Mouse (Mus musculus) spleen, postnatal 36 days (tissue): ENCODE results near the gene Oxnad1.
A peak's percentile ranks its signal among the peaks of the same experiment; 100 is the strongest.

Source experiments
- DNase-seq, 2 experiments: peaks; one replicate each; pipeline ENCODE4 v3.0.0; 2022; ENCODE audit warnings: low spot score in 2 of 2, mixed read lengths in 1 of 2

Oxnad1 gene

DNA sequence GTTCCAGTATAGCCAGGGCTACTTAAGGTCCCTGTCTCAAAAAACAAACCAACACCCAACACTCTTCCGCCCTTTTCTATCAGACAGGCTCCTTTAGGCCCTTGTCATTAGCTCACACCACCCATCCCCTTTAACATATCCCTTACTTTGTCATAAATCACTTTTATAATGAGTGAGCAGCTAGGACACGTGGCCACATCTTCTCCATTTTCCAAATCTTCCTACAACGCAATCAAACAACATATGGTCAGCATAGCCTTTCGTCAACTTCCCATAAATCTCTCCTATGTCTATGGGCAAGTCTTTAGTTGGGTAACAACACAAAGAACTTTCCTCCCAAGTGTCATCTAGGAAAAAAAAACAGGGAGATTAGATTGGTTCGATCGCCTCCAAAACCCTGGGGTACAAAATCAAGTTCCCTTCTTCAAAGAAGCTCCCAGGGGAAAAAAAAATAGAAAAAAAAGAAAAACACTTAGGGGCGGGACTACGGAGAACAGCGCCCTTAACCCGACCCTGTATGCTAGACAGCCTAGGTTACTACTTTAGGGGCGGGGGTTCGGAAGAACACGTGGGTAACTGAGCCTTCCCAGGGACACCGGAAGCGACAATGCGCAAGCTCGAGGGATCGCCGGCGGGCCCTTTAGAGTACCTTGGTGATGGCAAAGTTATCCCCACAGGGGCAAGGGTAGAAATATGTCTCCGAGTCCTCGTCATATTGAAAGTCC lies at the start of gene Oxnad1:
Gene Oxnad1 (plus strand): TSS at position 614 of the 725 bp plus-strand sequence.
- peak; percentile 87 to 90 for DNase-seq

DNA sequence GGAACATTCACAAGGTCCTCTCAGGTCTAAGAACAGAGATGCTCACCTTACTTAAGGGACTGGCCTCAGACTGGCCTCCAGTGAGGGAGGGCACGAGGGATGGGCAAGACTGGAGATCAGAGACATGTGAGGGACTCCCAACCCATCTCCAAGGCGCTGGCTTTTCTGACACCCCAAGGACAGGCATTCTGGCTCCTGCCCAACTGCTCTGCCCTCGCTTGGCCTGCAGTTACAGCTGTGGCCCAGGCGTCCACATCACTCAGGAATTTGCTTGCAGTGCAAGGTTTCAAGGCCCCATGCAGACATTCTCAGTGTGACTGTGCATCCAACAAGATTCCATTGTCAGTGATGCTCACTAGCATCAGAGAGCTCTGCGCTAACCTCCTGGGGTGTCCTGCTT lies 48.7 kb upstream of the Oxnad1 start:
- DNase-seq, result no peak

DNA sequence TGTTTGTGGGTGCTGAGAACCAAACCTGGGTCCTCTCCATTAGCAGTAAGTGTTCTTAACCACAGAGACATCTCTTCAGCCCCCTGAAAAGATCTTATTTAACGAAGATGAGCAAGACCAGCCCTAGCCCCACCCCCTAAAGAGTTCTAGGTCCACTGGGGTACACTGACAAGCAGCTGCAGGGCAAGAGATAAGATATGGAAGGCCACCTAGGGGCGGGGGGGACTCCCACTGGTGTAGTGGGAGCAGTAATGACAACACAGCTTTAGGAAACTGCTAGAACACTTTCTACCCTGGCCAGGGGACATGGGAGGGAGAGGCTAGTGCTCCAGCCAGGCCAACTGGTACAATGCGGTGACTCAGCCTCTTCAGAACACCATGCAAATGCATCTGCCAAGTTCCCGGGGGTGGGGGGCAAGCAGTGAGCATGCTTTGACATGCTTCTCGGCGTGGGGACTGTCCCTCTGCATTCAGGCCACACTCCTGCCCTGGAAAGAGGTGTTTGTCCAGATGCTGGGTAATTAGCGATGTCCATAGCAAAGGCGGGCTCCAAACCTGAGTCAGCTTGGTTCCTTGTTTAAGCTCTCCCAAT lies 47.4 kb upstream of the Oxnad1 start:
- DNase-seq, result no peak

DNA sequence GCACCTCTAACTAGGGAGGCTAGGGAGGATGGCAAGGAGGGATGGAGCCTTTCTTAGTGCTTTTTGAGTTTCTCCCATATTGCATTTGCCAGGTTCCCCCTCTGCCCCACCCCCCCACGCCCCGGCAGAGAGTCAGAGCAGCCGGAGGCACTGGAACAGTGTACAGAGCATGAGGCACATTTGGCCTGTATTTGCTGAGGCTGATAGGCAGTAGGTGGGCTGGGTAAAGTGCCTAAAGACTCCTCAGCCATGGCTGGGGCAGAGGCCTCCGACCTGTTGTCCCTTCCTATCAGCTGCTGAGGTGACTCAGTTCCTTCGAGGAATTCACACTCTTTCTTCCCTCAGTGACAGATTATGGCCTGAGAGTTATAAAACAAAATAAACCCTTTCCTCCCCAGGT lies 43.1 kb upstream of the Oxnad1 start:
- no peak for DNase-seq

DNA sequence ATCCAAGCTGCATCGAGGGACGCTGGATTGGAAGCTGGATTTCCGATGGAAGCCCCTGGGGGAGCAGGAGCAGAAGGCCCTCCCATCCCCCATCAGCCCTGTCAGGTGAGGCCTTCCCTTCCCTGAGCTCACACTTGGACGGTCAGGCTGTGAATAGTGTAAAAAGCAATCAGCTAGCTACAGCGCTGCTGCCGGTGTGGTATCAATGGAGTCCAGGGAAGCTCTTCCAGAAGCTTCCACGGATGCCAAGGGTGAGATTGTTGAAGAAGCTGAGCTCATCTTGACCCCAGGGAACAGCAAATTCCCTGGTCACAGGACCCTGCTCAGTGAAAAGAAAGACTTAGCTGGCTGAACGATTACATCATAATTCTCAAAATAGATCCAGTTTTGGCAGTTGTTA lies 38.8 kb upstream of the Oxnad1 start:
- no peak for DNase-seq

GRCm38 (mm10) chr14:32050171-32050570 lies 35.0 kb upstream of the Oxnad1 start:
- no peak for DNase-seq

- no peak for DNase-seq
These were observed 31.3 kb upstream of the Oxnad1 start for GRCm38 (mm10) chr14:32053895-32054294.

DNA sequence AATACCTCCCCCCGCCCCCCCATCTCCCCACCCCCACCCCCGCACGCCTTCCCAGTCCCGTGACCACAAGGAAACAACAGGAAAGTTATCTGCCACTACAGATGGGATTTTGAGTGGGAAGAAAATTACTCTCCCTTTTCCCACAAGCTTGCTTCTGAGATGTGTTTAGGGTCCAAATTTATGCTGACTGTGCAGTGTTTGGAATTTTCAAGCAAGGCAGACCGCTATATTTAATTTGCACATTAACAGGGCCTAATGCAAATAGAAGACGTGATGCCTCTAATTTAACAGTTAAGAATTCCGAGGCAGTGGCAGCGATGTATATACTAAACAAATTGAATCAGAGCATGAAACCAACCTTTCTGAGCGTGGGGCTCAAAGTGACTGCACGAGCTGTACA lies 30.4 kb upstream of the Oxnad1 start:
- no peak for DNase-seq

DNA sequence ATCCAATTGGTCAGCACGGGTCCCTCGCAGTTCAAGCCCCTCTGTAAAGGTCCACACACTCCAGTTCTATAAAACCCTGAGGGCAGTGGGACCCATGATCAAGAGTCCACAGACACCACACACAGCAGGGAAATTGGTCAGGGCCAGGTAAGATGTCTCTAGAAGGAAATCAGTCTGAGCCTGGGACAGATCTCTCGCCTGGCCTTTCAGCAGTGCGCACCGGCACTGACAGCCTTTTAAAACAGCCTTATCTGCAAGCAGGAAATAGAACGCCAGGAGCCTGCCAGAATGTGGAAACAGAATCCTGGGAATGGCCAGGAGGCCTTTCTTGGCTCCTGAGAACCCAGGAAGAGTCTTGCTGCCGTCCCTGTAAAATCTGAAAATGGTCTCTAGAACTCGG lies 29.4 kb upstream of the Oxnad1 start:
- no peak for DNase-seq

- no peak for DNase-seq
These were observed 28.5 kb upstream of the Oxnad1 start for GRCm38 (mm10) chr14:32056675-32057074.

GRCm38 (mm10) chr14:32057664-32058063 lies 27.5 kb upstream of the Oxnad1 start:
- DNase-seq, result no peak

- no peak for DNase-seq
These were observed 23.8 kb upstream of the Oxnad1 start for GRCm38 (mm10) chr14:32061398-32061797.

DNA sequence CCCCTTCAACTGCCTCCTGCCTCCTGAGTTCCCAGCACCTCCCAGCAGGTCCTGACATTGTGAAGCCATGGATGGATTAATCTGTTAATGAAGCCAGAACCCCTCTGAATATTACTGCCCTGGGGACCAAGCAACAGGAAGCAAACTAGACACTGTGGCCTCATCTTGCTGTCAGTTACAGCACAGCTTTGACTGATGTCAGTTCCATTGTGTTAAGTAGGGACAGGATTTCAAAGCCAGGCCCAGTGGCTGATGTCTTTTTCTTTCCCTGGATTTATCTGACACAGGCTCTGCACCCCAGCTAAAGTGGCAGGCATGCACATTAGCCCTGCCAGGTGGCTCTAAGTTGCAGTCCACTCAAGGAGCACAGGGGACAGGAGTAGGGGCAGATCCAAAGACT lies 12.4 kb upstream of the Oxnad1 start:
- DNase-seq, result no peak

- DNase-seq, result peak in 1 of 2 experiments; percentile 7
These were observed 11.9 kb upstream of the Oxnad1 start for GRCm38 (mm10) chr14:32073211-32073685.

DNA sequence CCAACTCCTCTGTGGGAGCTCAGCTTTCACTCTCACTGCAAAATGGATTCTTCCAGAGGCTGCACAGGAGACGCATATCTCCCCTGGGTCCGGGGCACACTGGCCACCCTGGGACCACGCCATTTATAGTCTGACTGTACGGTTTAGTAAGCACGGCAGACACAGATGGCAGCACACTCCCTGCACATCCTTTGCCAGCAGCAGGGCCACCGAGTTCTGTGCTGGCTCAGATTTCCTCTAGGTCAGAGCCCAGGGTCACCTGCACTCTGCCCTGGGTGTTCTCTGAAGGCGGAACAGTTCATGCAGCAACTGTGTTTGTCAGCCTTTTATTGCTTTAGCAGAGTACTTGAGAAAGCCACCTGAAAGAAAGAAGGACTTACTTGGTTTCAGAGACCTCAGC lies 11.3 kb upstream of the Oxnad1 start:
- DNase-seq, result no peak

DNA sequence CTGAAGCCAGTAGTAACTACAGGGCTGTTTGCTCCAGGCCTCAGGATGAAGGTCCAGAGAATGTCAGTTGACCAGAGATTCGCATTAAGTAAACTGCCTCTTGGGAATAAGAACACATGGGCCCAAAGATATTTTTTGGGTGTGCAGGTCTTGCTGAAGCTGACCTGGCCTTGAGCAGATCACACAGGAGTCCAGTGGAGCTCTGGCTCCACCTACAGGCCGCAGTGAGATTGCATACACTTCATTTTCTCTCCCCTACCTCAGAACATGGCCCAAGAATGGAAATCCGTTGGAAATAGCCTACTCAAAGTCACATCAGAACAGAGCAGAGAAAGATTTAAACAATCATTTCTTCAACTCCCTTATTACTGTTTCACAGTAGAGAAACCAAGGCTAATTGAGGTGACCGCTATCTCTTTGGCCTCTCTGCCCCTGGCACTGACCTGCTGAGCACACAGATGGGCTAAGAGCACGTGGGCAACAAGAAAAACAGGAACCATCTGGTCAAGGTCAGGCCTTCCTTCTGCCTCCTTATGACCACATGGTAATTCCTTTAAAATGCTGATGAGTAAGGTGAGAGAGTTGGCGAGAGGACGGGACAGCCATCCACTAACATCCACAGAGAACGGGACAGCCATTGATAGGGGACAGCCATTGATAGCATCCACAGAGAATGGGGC lies 8.1 kb upstream of the Oxnad1 start:
- DNase-seq, result peak; percentile 26 to 28

GRCm38 (mm10) chr14:32081026-32081425 lies 4.1 kb upstream of the Oxnad1 start:
- DNase-seq, result no peak

GRCm38 (mm10) chr14:32082891-32083290 lies 2.3 kb upstream of the Oxnad1 start:
- DNase-seq, result no peak

GRCm38 (mm10) chr14:32083466-32083865 lies 1.7 kb upstream of the Oxnad1 start:
- no peak for DNase-seq

- peak; percentile 98 to 99 for DNase-seq
These were observed 470 bp downstream of the Oxnad1 start, which contains the start of gene Dph3 for GRCm38 (mm10) chr14:32085486-32086201. Dph3 (minus strand) TSS chr14:32085729.

GRCm38 (mm10) chr14:32086226-32086625 lies 1.1 kb downstream of the Oxnad1 start:
- no peak for DNase-seq
